Mouse (Mus musculus) left cerebral cortex, postnatal 4 days (tissue): ENCODE results near the gene Kcnj14. TPM values are rescaled to one million over a fixed set of nuclear protein-coding genes. Genes with fewer than 3 reads are reported as not detected.

Source experiments
- DNase-seq: peaks from one replicate; pipeline ENCODE4 v3.0.0-alpha.2; 2022
- intact Hi-C: fragments of 180-260 bp; cut with DNase I; formaldehyde crosslinking; loops from one replicate; pipeline ENCODE4 v1.15.1; 2025
- total RNA-seq, 2 experiments: library from RNA; stranded (reverse); gene quantifications; 2 replicates each; pipeline ENCODE4 v1.2.3; 2021

Kcnj14 gene
- total RNA-seq: 1 to 10 TPM; 1.6 to 2.1 TPM

GRCm38 (mm10) chr7:45824598-45824997, at the start of gene Kcnj14:
Kcnj14 (minus strand) TSS chr7:45824782.
- DNase-seq: no peak
- intact Hi-C loops: no loop called here

GRCm38 (mm10) chr7:45873061-45873947, 48.7 kb upstream of the Kcnj14 start:
- peak; percentile 56 for DNase-seq
- intact Hi-C loops: loop anchor here (5.0 kb wide), 1 partner anchor 134 kb away; no protein-coding TSS in a partner anchor

- intact Hi-C loops: loop anchor here (5.0 kb wide), 1 partner anchor 135 kb away; no protein-coding TSS in a partner anchor
- DNase-seq: peak; percentile 94
Measured at GRCm38 (mm10) chr7:45872624-45873023, 48.0 kb upstream of the Kcnj14 start, which contains the start of gene Kdelr1. Kdelr1 (plus strand) TSS chr7:45872772.

- intact Hi-C loops: loop anchor here (5.0 kb wide), 1 partner anchor 137 kb away; no protein-coding TSS in a partner anchor
- peak; percentile 37 for DNase-seq
Measured at GRCm38 (mm10) chr7:45870282-45871058, 45.9 kb upstream of the Kcnj14 start.

GRCm38 (mm10) chr7:45869787-45870186, 45.2 kb upstream of the Kcnj14 start:
- intact Hi-C loops: loop anchor here (5.0 kb wide), 1 partner anchor 138 kb away; no protein-coding TSS in a partner anchor
- DNase-seq: peak; percentile 33

- intact Hi-C loops: no loop called here
- peak; percentile 46 for DNase-seq
Measured at GRCm38 (mm10) chr7:45869107-45869670, 44.6 kb upstream of the Kcnj14 start.

- peak; percentile 49 for DNase-seq
- intact Hi-C loops: no loop called here
Measured at GRCm38 (mm10) chr7:45867871-45868270, 43.3 kb upstream of the Kcnj14 start.

- intact Hi-C loops: no loop called here
- peak; percentile 98 for DNase-seq
Measured at GRCm38 (mm10) chr7:45865925-45866910, 41.6 kb upstream of the Kcnj14 start.

- intact Hi-C loops: no loop called here
- no peak for DNase-seq
Measured at GRCm38 (mm10) chr7:45864435-45864834, 39.9 kb upstream of the Kcnj14 start.

- no peak for DNase-seq
- intact Hi-C loops: no loop called here
Measured at GRCm38 (mm10) chr7:45862804-45863203, 38.2 kb upstream of the Kcnj14 start.

GRCm38 (mm10) chr7:45859008-45859407, 34.4 kb upstream of the Kcnj14 start:
- DNase-seq: no peak
- intact Hi-C loops: no loop called here

- intact Hi-C loops: no loop called here
- peak; percentile 54 for DNase-seq
Measured at GRCm38 (mm10) chr7:45856950-45857901, 32.6 kb upstream of the Kcnj14 start.

- DNase-seq: no peak
- intact Hi-C loops: no loop called here
Measured at GRCm38 (mm10) chr7:45853089-45853488, 28.5 kb upstream of the Kcnj14 start.

GRCm38 (mm10) chr7:45850661-45851060, 26.1 kb upstream of the Kcnj14 start:
- no peak for DNase-seq
- intact Hi-C loops: no loop called here

- intact Hi-C loops: no loop called here
Measured at GRCm38 (mm10) chr7:45848447-45849027, 24.0 kb upstream of the Kcnj14 start.

GRCm38 (mm10) chr7:45842950-45843744, 18.6 kb upstream of the Kcnj14 start:
- intact Hi-C loops: no loop called here
- no peak for DNase-seq

More at GRCm38 (mm10) chr7:45848447-45849027, 24.0 kb upstream of the Kcnj14 start:
- DNase-seq: no peak

- no peak for DNase-seq
- intact Hi-C loops: no loop called here
Measured at GRCm38 (mm10) chr7:45833924-45834323, 9.3 kb upstream of the Kcnj14 start.
